Mouse (Mus musculus) liver, adult 2 months (tissue): ENCODE measurements around the gene Dcst2. TPM values are rescaled to one million over a fixed set of nuclear protein-coding genes. Genes with fewer than 3 reads are reported as not detected.

Source experiments
- DNase-seq: peaks from one replicate; pipeline ENCODE4 v3.0.0-alpha.2; 2011; ENCODE audit warnings: low read depth, low spot score; ENCODE audit errors: extremely low read depth
- H3K27ac ChIP-seq: fragments of 200-500 bp; replicated peaks from 2 replicates; pipeline ENCODE4 v1.5.1; 2012; ENCODE audit warnings: low read depth, mild to moderate bottlenecking, control low read depth, inconsistent platforms, low read length; ENCODE audit not compliant: insufficient read depth
- H3K27me3 ChIP-seq: fragments of 200-500 bp; 2 replicates; pipeline ENCODE4 v1.6.1; 2012; ENCODE audit warnings: mild to moderate bottlenecking, moderate library complexity, low read length, inconsistent platforms; ENCODE audit not compliant: control insufficient read depth, insufficient read depth
- H3K36me3 ChIP-seq: fragments of 200-500 bp; 2 replicates; pipeline ENCODE4 v1.6.1; 2012; ENCODE audit warnings: low read length, inconsistent platforms; ENCODE audit not compliant: control insufficient read depth, insufficient read depth
- H3K4me1 ChIP-seq: fragments of 200-500 bp; 2 replicates; pipeline ENCODE4 v1.6.1; 2011; ENCODE audit warnings: low read length; ENCODE audit not compliant: control insufficient read depth, insufficient read depth
- H3K4me3 ChIP-seq: fragments of 200-500 bp; 2 replicates; pipeline ENCODE4 v1.5.1; 2011; ENCODE audit warnings: low read depth, mild to moderate bottlenecking, control low read depth, low read length, moderate library complexity; ENCODE audit not compliant: insufficient read depth
- H3K79me2 ChIP-seq: fragments of 200-500 bp; 2 replicates; pipeline ENCODE4 v1.6.1; 2012; ENCODE audit warnings: inconsistent platforms, mild to moderate bottlenecking, low read length, moderate library complexity; ENCODE audit not compliant: control insufficient read depth, insufficient read depth
- H3K9ac ChIP-seq: fragments of 200-500 bp; 2 replicates; pipeline ENCODE4 v1.6.1; 2012; ENCODE audit warnings: low read depth, mild to moderate bottlenecking, control low read depth, inconsistent platforms, low read length
- CTCF ChIP-seq: fragments of 200-500 bp; IDR thresholded peaks from 2 replicates; pipeline ENCODE4 v1.5.1; 2011; ENCODE audit warnings: low read depth, low read length, control low read depth
- POLR2A ChIP-seq: fragments of 200-500 bp; IDR thresholded peaks from 2 replicates; pipeline ENCODE4 v1.6.1; 2011; ENCODE audit warnings: low read length, control low read depth; ENCODE audit not compliant: insufficient read depth; ENCODE audit errors: extremely low read depth
- WGBS: fragments of 180-500 bp; shearing (Covaris S2); methylation state at CpG from one replicate; pipeline ENCODE4 v1.1.7; 2018; 5-methylcytosine and 5-hydroxymethylcytosine counted together
- polyA plus RNA-seq: library from polyadenylated mRNA; depleted of rRNA; stranded (reverse); fragments of >200 nt; gene quantifications from 2 replicates; pipeline ENCODE4 v1.2.3, GENCODE M21; 2012
- total RNA-seq: library from RNA; depleted of rRNA; stranded (reverse); fragments of >200 nt; gene quantifications from 2 replicates; pipeline ENCODE4 v1.2.3, GENCODE M21; 2014

The Dcst2 gene
- total and polyA plus RNA-seq, 2 experiments, result not detected

- Histone ChIP-seq H3K4me1 (peaks cover 5% of the 10 kb centered on the region), H3K36me3 (no peaks in the 10 kb centered on the region), H3K27ac (no peak overlapping the region), H3K4me3 (no peak overlapping the region), H3K27me3 (peaks cover 8% of the 10 kb centered on the region; the same call in 1 of the 2 replicates), H3K9ac (no peak overlapping the region), H3K79me2 (no peaks in the 10 kb centered on the region)
- WGBS, result 62% methylated on average over 9 of the region's 9 CpGs
- DNase-seq, result no peak
- TF ChIP-seq POLR2A (no peak), CTCF (no peak)
These were observed 34.4 kb upstream of the Dcst2 start for GRCm38 (mm10) chr3:89327371-89327870.

- Histone ChIP-seq H3K27me3 (no peaks in the 10 kb centered on the region), H3K79me2 (no peaks in the 10 kb centered on the region), H3K27ac (no peak overlapping the region), H3K4me3 (no peak overlapping the region), H3K4me1 (peaks cover 2% of the 10 kb centered on the region; the same call in 1 of the 2 replicates), H3K36me3 (no peaks in the 10 kb centered on the region), H3K9ac (no peak overlapping the region)
- DNase-seq, result no peak
- WGBS, result 29% methylated on average over 4 of the region's 4 CpGs
- TF ChIP-seq POLR2A, result no peak
- no peak for TF ChIP-seq CTCF
These were observed 33.2 kb upstream of the Dcst2 start for GRCm38 (mm10) chr3:89328623-89329022.

- no peak overlapping the region for H3K27ac ChIP-seq
- H3K36me3 ChIP-seq, result no peaks in the 10 kb centered on the region
- 70% methylated on average over 3 of the region's 3 CpGs for WGBS
- peaks cover 2% of the 10 kb centered on the region; the same call in 1 of the 2 replicates for H3K4me1 ChIP-seq
- H3K9ac ChIP-seq, result no peak overlapping the region
- TF ChIP-seq POLR2A (no peak), CTCF (no peak)
- no peak overlapping the region for H3K4me3 ChIP-seq
- no peak for DNase-seq
- no peaks in the 10 kb centered on the region for H3K27me3 ChIP-seq
- no peaks in the 10 kb centered on the region for H3K79me2 ChIP-seq
These were observed 31.4 kb upstream of the Dcst2 start for GRCm38 (mm10) chr3:89330346-89330745.

- H3K79me2 ChIP-seq, result no peaks in the 10 kb centered on the region
- H3K27ac ChIP-seq, result no peak overlapping the region
- H3K36me3 ChIP-seq, result no peaks in the 10 kb centered on the region
- 44% methylated on average over 10 of the region's 10 CpGs for WGBS
- no peak overlapping the region for H3K9ac ChIP-seq
- H3K4me3 ChIP-seq, result no peak overlapping the region
- H3K4me1 ChIP-seq, result peaks cover 2% of the 10 kb centered on the region; the same call in 1 of the 2 replicates
- H3K27me3 ChIP-seq, result no peaks in the 10 kb centered on the region
- no peak for DNase-seq
- TF ChIP-seq POLR2A (no peak), CTCF (no peak)
These were observed 30.8 kb upstream of the Dcst2 start for GRCm38 (mm10) chr3:89330948-89331347.

- TF ChIP-seq CTCF (no peak), POLR2A (no peak)
- Histone ChIP-seq H3K27me3 (no peaks in the 10 kb centered on the region), H3K79me2 (no peaks in the 10 kb centered on the region), H3K4me1 (peaks cover 2% of the 10 kb centered on the region; the same call in 1 of the 2 replicates), H3K9ac (no peak overlapping the region), H3K27ac (no peak overlapping the region), H3K4me3 (no peak overlapping the region), H3K36me3 (no peaks in the 10 kb centered on the region)
- DNase-seq, result no peak
- 85% methylated on average over 13 of the region's 13 CpGs for WGBS
These were observed 30.2 kb upstream of the Dcst2 start for GRCm38 (mm10) chr3:89331561-89331960.

- no peak for DNase-seq
- Histone ChIP-seq H3K27me3 (no peaks in the 10 kb centered on the region), H3K4me3 (no peak overlapping the region), H3K79me2 (no peaks in the 10 kb centered on the region), H3K27ac (no peak overlapping the region), H3K36me3 (no peaks in the 10 kb centered on the region), H3K4me1 (peaks cover 2% of the 10 kb centered on the region; the same call in 1 of the 2 replicates), H3K9ac (no peak overlapping the region)
- TF ChIP-seq POLR2A (no peak), CTCF (no peak)
- 61% methylated on average over 10 of the region's 10 CpGs for WGBS
These were observed 29.8 kb upstream of the Dcst2 start for GRCm38 (mm10) chr3:89332013-89332412.
